Mouse (Mus musculus): ENCODE measurements around the gene Timp3. TPM values are rescaled to one million over a fixed set of nuclear protein-coding genes. Genes with fewer than 3 reads are reported as not detected.

Gene Timp3
- polyA plus RNA-seq (2012; rRNA removed), result 3.8 and 3.9 TPM in 2 replicates

DNA sequence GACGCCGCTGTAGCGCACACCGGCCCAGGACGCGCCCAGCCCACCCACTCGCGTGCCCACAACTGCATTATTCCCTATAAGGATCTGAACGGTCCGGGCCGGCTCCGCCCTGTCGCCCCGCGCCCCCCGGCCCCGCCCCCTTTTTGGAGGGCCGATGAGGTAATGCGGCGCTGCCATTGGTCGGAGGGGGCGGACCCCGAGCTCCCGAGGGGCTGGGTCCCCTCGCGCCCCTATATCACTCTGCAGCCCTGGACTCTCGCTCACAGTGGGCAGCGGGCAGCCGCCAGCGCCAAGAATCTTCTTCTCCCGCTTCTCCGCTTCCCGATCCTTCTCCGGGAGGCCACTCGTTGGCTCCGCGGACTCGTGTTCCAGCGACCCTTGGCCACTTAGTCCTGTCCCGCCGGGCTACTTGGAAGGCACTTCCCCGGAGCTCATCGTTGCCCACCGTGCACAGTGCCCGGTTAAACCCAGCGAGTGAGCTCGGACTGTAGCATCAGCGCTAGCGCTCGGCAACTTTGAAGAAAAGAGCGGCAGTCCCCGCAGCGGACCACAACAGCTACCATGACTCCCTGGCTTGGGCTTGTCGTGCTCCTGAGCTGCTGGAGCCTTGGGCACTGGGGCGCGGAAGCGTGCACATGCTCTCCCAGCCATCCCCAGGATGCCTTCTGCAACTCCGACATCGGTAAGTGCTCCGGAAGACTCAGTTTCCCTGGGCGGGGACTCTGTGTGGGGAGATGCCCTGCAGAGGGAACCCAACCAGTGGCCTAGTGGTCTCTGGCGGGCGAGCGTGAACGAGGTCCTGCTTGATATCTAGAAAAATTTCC is at the start of gene Timp3:
Gene Timp3 (plus strand): TSS at position 80 of the 824 bp plus-strand sequence.

Other genes with a start within 250 kb of the Timp3 start
- 0.09 and 0.10 TPM in 2 replicates for gene Syn3, start 198.5 kb downstream of the Timp3 start, polyA plus RNA-seq (2012; rRNA removed)

All from liver, embryonic 14 days (tissue).